Mouse (Mus musculus): Measurements from ENCODE around the gene Hacl1. TPM values are rescaled to one million over a fixed set of nuclear protein-coding genes. Genes with fewer than 3 reads are reported as not detected.

The Hacl1 gene
- polyA plus RNA-seq, 1 experiment from 2014 or later, result 2.4 TPM

DNA sequence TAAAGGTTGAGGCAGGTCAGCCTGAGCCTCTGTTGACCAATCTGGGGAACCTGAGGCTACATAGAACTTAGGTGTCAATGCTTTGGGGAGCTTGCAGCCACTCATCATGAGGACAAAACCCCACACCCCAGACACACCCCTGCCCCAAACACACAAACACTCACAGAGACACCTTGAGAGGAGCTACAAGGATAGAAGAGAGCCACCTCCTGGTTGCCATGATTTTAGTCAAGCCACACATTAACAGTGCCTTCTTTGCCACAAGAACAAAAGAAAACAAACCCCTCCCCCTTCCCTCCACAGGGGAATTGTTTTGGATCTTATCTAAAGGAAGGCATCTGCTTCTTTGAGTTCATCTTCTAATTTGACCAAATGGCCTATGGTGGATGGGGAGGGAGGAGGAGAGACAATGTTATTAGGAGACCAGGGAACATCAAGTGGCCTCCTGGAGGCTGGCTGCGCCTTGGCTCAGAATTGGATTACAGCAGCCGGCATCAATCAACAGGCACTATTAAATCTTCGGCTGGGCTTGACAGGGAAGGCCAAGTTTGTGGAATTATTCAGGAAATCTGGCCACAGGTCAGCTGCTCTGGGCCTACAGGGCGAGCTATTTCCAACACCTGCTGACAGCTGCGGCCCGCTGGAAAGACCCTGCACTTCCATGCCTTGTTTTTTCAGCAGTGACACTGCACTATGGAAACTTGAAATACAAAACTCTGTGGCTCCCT lies 76.5 kb downstream of the Hacl1 start:
- Histone ChIP-seq H3K36me3 (ENCODE audit: inconsistent target) (no peaks in the 10 kb centered on the region), H3K79me2 (ENCODE audit: inconsistent target) (no peaks in the 10 kb centered on the region), H3K27ac (no peak overlapping the region), H3K4me3 (ENCODE audit: inconsistent target) (no peak overlapping the region)
- WGBS (ENCODE audit: missing documents), result 87% methylated on average over 6 of the region's 6 CpGs

DNA sequence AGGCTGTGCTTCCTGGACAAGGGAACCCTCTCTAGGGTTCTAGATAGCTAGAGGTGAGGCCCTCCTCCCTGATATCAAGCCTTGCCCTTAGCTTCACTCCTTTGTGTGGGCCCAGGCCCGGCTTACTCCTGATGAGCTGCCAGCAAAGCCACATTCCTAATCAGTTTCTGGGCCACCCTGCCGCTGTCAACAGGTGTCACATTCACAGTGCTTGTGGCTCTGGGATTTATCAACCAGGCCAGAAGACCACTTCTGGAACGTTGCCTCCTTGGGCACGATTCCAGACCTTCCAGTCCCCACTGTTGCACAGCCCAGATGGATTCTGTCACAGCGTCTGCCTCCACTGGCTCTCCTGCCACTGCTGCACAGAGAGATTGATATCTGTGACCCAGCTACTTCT lies 80.2 kb downstream of the Hacl1 start:
- Histone ChIP-seq H3K4me3 (ENCODE audit: inconsistent target) (no peak overlapping the region), H3K27ac (no peak overlapping the region), H3K36me3 (ENCODE audit: inconsistent target) (no peaks in the 10 kb centered on the region), H3K79me2 (ENCODE audit: inconsistent target) (no peaks in the 10 kb centered on the region)
- WGBS (ENCODE audit: missing documents), result 53% methylated on average over 5 of the region's 5 CpGs

DNA sequence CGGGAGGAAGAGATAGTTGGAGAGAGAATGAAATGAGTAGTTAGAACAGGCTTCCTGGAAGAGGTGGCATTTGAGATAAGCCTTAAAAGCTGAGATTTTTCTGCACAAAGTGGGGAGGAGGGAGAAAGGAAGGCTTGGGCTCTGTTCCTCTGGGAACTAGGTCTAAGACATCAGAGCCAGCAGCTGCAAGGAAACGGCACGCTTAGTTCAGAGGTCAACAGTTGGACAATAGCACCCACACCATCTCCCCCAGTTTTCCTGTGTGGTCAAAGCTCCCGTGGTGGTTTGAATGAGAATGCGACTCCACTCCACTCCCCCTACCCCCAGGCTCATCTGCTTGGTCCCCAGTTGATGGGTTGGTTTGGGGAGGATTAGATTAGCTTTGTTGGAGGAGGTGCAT lies 81.9 kb downstream of the Hacl1 start:
- 28% methylated on average over 5 of the region's 5 CpGs for WGBS (ENCODE audit: missing documents)
- Histone ChIP-seq H3K36me3 (ENCODE audit: inconsistent target) (no peaks in the 10 kb centered on the region), H3K27ac (no peak overlapping the region)

DNA sequence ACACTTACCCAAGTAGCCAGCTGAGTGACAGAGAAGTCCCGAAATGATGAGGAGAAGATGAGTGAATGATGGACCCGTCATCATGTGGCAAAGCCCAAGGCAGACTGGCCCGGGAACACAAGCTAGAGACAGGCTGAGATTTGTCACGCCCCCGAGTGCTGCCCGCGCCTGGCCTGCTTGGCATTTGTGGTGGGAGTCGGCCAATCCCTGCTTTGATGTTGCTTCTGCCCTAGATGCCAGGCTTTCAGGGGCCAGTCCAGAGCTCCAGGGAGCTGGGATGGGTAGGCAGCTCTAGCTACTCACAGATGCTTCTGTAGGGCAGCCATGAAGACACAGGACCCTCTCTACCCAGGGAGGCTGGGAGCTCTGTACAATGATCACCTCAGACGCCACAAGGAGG lies 83.3 kb downstream of the Hacl1 start:
- Histone ChIP-seq H3K27ac (no peak overlapping the region), H3K4me3 (ENCODE audit: inconsistent target) (no peak overlapping the region), H3K79me2 (ENCODE audit: inconsistent target) (no peaks in the 10 kb centered on the region), H3K36me3 (ENCODE audit: inconsistent target) (no peaks in the 10 kb centered on the region)
- WGBS (ENCODE audit: missing documents), result 88% methylated on average over 9 of the region's 9 CpGs

More for the DNA sequence above, 81.9 kb downstream of the Hacl1 start:
- no peaks in the 10 kb centered on the region for H3K79me2 ChIP-seq (ENCODE audit: inconsistent target)
- no peak overlapping the region for H3K4me3 ChIP-seq (ENCODE audit: inconsistent target)

DNA sequence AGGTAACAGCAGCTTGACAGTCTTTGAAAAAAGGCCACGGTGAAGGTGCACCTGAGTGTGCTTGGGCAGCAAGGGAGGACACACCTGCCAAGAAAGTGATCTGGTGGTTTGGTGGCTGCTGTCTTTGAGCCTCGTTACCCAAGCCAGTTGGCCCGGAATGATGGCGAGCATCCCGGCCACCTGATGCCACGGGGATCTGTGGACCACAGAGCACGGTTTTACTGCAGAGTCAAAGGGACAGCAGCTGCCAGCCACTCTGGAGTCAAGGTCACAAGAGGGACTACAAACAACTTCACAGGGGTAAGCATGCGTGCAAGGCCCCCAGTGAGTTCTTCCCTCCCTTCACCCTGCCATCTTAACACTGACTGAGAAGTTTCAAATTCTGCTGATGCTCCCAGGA lies 83.8 kb downstream of the Hacl1 start:
- Histone ChIP-seq H3K36me3 (ENCODE audit: inconsistent target) (no peaks in the 10 kb centered on the region), H3K4me3 (ENCODE audit: inconsistent target) (no peak overlapping the region), H3K79me2 (ENCODE audit: inconsistent target) (no peaks in the 10 kb centered on the region), H3K27ac (no peak overlapping the region)
- 93% methylated on average over 8 of the region's 8 CpGs for WGBS (ENCODE audit: missing documents)

DNA sequence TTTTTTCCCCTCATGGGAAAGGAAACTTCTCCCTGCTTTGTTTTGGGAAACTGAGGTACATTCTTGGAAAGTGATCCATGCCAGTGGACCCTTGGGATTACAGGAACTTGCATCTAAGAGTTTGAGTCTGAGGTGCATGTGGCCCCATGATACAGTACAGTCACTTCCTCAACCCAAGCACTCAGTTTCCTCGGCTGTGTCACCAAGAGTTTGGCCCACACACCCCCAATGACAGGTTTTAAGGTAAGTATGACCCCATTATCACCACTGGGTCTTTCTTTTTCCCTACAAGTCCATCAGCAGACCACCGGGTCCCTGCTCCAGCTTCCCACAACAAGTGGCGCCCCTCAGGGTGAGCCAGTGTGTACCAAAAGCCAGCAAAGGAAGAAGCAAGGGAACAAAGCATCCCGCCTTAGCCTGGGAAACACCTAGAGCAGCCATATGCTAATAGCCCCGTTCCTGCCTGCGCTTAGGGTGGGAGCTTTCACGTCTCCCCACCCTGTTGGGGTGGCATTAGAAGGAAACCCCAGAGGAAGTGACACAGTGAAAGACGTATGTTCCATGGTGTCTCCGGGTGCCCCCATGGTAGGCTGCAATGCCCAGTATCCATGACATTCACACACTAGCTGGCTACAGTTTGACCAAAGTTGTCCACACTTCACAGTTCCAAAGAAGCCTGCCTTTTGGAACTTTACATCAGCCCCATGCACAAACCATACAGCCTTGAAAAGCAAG lies 84.4 kb downstream of the Hacl1 start:
- Histone ChIP-seq H3K4me3 (ENCODE audit: inconsistent target) (no peak overlapping the region), H3K27ac (no peak overlapping the region), H3K36me3 (ENCODE audit: inconsistent target) (no peaks in the 10 kb centered on the region), H3K79me2 (ENCODE audit: inconsistent target) (no peaks in the 10 kb centered on the region)
- 79% methylated on average over 9 of the region's 9 CpGs for WGBS (ENCODE audit: missing documents)

DNA sequence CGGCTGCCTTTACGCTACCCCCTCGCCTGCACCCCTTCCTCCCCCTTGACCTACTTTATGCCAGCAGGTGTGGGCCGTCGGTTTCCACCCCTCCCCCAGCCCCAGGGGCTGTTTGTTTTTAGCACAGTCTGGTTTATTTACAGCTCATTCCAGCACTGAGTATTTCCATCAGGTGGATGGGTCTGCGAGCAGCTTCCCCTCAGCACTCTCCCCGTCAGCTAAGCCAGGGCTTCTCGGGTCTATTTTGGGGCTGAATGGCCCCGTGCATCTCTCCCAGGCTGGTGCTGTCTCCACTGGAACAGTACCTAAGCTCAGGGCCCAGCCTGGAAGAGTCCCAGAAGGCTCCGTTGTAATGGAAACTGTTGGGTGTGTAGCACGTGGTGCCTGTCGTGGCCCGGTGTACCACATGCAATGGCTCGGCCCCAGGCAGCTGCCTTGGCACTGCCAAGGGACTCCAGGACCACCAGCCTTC lies 85.1 kb downstream of the Hacl1 start:
- Histone ChIP-seq H3K36me3 (ENCODE audit: inconsistent target) (no peaks in the 10 kb centered on the region), H3K79me2 (ENCODE audit: inconsistent target) (no peaks in the 10 kb centered on the region), H3K27ac (no peak overlapping the region), H3K4me3 (ENCODE audit: inconsistent target) (no peak overlapping the region)
- WGBS (ENCODE audit: missing documents), result 78% methylated on average over 14 of the region's 14 CpGs

DNA sequence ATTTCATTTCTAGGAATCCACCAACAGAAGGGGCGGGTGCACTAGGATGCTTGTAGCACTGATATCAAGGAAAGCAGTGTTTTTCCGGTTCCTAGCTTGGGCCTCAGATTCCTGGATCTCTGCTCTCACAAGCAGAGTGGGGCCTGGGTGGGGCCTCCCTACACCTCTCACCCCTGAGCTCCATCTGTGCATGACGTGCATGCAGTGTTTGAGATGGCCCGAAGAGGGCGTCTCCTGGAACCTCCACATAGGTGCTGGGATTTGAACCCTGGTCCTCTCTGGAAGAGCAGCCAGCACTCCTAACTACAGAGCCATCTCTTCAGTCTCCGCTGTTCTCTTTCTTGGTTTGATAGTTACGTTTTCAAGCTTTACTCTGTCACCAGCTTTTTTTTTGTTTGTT lies 86.1 kb downstream of the Hacl1 start:
- Histone ChIP-seq H3K79me2 (ENCODE audit: inconsistent target) (no peaks in the 10 kb centered on the region), H3K27ac (no peak overlapping the region), H3K36me3 (ENCODE audit: inconsistent target) (no peaks in the 10 kb centered on the region), H3K4me3 (ENCODE audit: inconsistent target) (no peak overlapping the region)
- WGBS (ENCODE audit: missing documents), result 92% methylated on average over 6 of the region's 7 CpGs

Other genes with a start within 250 kb of the Hacl1 start
- gene Sh3bp5, start 205.2 kb downstream of the Hacl1 start, polyA plus RNA-seq (2018), result 90.6 to 150 TPM (median 150 TPM) in 3 replicates
- gene Eaf1, start 146.9 kb downstream of the Hacl1 start, polyA plus RNA-seq (2018), result 29.7 to 78.1 TPM (median 30.5 TPM) in 3 replicates
- 23.8 to 35.1 TPM (median 32.2 TPM) in 3 replicates for gene Mettl6, start 146.2 kb downstream of the Hacl1 start, polyA plus RNA-seq (2018)
- not detected in 3 replicates for gene Colq, start 49.9 kb downstream of the Hacl1 start, polyA plus RNA-seq (2018)
- gene Gm49387, start 408 bp downstream of the Hacl1 start, polyA plus RNA-seq (2018), result not detected in 3 replicates
- 9.4 to 12.8 TPM (median 11.9 TPM) in 3 replicates for gene Btd, start 258 bp downstream of the Hacl1 start, polyA plus RNA-seq (2018)
- 20.1 to 31.8 TPM (median 23.4 TPM) in 3 replicates for gene Ankrd28, start 189.4 kb upstream of the Hacl1 start, polyA plus RNA-seq (2018)